Mouse (Mus musculus) yolk sac, embryonic 10.5 days (tissue): ENCODE measurements around the gene Myom1.
A peak's percentile ranks its signal among the peaks of the same experiment; 100 is the strongest.
"Not testable (repeated sequence)": the region's sequence is repeated elsewhere in the genome, so short reads cannot be mapped to it uniquely, and the experiment has no call there.

Source experiments
- DNase-seq: peaks from one replicate; pipeline ENCODE4 v3.0.0-alpha.2; 2017; ENCODE audit warnings: low spot score

Myom1 gene

GRCm38 (mm10) chr17:71002081-71002743, at the start of gene Myom1:
Gene Myom1, plus strand, starts transcription at chr17:71002633.
- peak; percentile 98 for DNase-seq

DNA sequence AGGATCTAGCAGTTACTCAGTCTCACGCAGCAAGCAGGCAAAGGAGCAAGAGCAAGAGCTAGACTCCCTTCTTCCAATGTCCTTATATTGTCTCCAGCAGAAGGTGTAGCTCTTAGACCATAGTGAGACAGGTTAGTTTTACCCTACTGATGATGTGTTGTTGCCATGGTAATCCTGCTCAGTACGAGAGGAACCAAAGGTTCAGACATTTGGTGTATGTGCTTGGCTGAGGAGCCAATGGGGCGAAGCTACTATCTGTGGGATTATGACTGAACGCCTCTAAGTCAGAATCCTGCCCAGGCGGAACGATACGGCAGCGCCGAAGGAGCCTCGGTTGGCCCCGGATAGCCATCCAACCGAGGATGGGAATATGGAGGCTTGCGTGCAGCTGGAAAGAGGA, 38.9 kb upstream of the Myom1 start:
- DNase-seq = peak; percentile 48

DNA sequence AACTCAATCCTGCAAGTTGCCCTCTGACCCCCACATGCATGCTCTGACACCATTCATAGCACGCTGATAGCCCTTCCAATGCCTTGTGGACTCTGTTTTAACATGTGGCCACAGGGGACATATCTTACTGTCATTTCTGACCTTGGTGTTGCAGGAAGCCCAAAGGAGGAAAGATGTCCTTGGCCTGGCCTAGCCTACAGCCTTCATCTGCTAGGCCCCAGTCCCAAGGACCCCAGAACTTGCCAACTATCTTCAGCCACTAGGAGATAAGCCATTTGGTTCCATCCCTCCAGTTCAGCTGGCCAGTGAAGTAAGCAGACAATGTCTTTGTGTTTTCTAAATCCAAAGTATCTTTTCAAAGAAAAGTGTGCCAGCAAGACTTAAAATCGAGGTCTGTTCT, 37.2 kb upstream of the Myom1 start:
- no peak for DNase-seq

DNA sequence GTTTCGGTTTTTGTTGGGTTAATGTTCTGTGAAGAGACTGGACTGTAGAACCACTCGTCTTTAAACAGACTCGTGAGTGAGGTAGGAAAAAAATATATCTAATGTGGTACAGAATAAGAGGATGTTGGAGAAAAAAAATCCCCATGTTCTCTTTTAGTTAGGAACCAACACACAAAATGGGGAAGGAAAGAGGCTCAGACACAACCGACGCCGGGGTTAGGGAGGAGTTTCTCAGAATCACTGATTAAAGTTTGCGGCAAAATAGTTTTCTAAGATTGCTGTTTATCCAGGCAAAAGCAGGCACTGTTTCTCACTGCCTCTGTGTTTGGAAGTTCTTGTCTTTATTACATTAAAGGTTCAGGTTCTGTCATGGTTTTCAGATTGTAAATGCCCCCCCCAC, 36.3 kb upstream of the Myom1 start:
- no peak for DNase-seq

DNA sequence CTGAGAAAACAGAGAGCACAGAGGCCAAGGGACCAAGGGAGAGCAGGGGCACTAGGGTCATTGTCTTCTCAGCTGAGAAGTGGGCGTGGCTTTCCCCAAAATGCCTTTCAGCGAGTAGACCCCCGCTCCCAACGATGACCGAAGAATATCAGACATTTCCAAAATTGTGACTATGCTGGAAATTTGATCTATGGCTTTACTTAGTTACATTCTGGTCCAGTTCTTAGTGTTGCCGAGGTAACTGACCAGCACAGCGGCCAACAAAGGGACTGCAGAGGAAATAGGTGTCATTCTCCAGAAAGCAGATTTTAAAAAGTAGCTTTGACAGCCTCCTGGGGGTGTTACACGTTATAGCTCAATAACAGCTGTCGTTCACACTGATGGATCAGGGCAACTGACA, 35.2 kb upstream of the Myom1 start:
- no peak for DNase-seq

DNA sequence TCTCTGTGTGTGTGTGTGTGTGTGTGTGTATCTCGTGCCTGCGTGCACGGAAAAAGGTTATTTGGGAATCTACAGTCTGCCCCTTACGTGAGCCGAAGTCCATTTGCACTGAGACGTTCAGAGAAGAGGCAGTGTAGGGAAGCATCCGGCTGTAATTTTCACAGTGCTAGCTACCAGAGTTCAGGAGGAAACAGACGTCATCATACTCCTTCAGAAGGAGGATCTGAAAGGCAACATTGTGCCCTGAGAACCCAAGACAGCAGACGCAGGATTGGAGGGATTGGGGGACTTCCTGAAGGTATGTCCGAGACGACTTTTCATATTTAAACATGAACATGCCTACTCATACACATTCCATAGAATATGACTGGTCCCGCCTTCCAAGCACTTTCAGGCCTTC, 34.8 kb upstream of the Myom1 start:
- no peak for DNase-seq

- DNase-seq = no peak
Measured at GRCm38 (mm10) chr17:70968606-70969191, 33.7 kb upstream of the Myom1 start.

DNA sequence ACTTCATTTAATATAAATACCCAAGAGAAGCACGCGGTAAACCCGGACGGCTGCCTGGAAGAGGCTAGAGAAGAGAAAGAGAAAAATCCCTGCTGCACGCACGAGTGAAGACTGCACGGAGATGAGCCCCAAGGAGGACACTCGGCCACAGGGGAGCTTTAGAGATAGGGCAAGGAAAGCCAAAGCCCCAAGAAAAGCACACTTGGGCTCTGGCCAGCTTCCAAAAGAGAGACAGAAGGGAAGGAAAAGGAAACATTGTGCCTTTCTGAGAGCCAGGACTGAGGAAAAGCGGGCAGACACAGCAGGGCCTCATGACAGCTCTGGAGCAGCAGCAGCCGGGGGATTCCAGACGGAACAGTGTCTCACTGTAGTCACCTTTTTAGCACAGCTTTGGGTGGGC, 31.2 kb upstream of the Myom1 start:
- no peak for DNase-seq

DNA sequence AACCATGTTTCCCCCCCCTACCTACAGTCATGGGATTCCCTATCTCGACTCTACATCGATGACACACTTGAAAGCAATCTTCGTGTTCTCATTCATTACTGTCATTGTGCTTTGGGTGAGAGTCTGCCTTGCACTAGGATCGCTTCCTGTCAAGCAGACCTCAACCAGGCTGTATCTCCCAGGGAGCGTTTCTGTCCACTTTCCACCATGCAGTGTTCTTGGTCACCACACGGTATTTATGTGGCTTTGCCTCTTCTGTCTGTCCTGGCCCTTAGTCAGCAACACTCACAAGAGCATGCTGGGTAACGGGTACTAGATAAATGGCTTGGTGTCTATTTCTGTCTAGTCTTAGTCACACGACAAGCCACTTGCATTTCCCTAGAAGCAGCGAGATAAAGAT, 29.0 kb upstream of the Myom1 start:
- no peak for DNase-seq

DNA sequence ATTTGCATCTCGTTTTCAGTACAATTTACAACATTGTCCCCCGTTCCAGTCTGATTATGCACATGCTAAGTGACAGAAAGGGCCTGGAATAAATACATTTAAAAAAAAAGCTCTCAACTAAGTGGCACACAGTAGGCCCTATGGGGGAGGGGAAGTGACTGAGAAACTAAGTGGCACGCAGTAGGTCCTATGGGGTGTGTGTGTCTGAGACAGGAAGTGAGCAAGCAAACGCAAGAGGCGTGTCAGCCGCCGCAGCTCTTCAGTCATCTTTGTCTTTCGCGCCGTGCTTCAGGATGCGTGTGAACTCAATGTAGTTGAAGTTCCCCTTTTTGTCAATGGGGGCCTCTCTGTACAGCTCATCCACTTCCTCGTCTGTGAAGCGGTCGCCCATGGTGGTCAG, 28.4 kb upstream of the Myom1 start:
- DNase-seq = not testable (repeated sequence)

DNA sequence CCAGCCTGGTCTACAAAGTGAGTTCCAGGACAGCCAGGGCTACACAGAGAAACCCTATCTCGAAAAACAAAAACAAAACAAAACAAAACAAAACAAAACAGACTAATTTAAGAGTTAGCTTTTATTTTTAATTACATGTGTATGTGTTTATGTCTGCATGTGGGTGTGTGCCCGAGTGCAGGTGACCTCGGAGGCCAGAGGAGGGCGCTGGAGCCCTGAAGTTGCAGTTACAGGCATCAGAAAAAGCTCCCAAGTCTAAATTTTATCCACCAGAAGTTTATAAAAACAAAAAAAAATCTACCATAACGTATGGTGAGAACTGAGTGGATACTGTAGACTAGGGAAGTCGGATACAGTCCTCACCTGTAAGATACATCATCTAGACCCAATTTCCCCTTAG, 24.6 kb upstream of the Myom1 start:
- DNase-seq = no peak

GRCm38 (mm10) chr17:70979345-70980223, 22.8 kb upstream of the Myom1 start:
- DNase-seq = no peak

GRCm38 (mm10) chr17:70985501-70986354, 16.7 kb upstream of the Myom1 start:
- DNase-seq = peak; percentile 78

DNA sequence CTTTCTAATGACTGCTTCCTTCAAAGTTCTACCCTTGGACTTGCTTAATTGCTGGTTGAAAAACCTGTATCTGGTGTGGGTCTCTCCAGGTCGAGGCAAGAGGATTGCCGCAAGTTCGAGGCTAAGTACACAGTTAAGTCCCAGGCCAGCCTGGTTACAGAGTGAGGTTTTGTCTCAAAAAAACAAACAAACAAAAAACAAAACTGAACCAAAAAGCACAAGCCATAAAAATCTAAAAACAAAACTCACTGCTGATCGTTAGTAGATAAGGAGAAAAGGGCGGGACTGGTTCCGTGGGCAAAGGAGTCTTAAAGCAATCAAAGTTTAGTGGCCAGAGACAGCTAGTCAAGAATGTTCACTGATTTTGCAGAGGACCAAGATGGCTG, 16.1 kb upstream of the Myom1 start:
- DNase-seq = no peak

DNA sequence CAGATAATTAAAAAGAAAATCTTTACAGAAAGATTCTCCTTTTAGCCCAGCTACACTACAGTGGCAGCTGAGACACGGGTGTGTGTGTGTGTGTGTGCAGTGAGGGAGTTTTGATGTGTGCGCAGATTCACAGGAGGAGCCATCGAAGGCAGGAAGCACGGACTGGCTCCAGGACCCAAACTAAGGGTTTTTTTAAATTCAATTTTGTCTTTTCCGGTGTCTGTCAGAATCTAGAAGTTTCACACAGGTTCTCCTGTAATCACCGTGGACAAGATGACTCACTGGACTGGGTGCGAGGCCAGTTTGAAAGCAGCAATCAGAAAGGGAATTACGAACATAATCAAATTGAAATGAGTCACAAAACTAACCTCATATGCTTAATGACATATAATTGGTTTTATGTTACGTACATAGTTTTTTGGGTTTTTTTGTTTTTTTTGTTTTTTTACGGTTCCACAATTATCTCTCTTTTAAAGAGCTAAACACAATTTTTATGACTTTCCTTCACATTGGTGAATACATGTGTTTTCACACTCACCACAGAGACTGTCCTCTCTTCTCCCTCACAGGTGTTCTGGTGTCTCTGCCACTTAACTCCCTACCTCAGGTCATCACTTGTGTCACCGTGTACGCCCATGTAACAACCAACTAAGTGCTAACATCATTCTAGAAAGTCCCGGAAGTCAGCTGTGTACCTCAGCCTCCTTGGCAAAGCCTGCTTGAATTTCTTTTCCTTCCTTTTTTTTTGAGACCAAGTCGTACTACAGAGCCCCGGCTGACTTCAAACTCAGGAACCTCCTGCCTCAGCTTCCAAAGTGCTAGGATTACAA, 15.4 kb upstream of the Myom1 start:
- no peak for DNase-seq

GRCm38 (mm10) chr17:70988337-70988767, 14.1 kb upstream of the Myom1 start:
- DNase-seq = no peak

DNA sequence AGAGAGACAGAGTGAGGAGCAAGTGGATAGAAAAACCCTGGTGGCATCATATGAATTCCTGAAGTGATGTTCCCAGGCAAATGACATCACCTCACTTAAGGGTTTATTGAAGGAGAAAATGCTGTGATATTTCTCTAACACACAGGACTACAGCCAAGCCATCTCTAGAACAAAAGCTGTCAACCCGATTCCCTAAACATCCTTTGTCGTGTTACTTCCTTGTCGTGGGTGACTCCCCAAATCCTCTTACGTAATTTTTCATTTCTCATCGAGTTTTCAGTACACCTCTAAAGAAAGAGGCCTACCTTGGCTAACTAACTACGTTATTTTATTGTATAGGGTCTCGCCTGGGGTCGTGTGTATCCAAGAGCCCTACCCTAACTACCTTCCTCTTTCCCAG, 13.0 kb upstream of the Myom1 start:
- DNase-seq = no peak

DNA sequence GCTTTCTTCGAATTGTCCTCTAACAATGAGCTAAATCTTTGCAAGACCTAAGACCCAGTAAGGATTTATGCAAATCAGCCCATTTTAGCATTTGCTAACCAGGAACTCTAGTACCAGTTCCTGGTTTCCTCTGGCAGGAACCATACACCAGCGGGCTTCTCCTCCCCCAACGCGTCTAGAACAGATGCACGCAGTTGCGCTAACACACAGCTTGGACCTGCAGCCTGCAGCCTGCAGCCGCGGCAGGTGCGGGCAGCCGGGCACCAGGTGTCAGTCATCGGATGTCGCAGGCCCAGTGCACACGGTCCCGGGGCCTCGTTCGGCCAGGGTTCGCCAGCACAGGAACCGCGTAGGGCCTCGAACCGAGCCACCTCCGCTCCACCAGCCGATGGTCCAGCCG, 12.4 kb upstream of the Myom1 start:
- DNase-seq = no peak

- peak; percentile 94 for DNase-seq
Measured at GRCm38 (mm10) chr17:70990403-70991303, 11.8 kb upstream of the Myom1 start.
